Mouse (Mus musculus): ENCODE data around the gene Ceacam19.

Gene Ceacam19

GRCm38 (mm10) chr7:19880754-19881153 is 7.0 kb downstream of the Ceacam19 start:
- no peak for DNase-seq (ENCODE audit: low read depth)

- DNase-seq (ENCODE audit: low read depth): no peak
Measured at GRCm38 (mm10) chr7:19876781-19877425, 10.9 kb downstream of the Ceacam19 start.

GRCm38 (mm10) chr7:19875948-19876682 is 11.7 kb downstream of the Ceacam19 start:
- no peak for DNase-seq (ENCODE audit: low read depth)

GRCm38 (mm10) chr7:19871943-19872601 is 15.7 kb downstream of the Ceacam19 start:
- DNase-seq (ENCODE audit: low read depth): no peak

- no peak for DNase-seq (ENCODE audit: low read depth)
Measured at GRCm38 (mm10) chr7:19871137-19871621, 16.6 kb downstream of the Ceacam19 start.

GRCm38 (mm10) chr7:19867751-19868399 is 19.9 kb downstream of the Ceacam19 start:
- no peak for DNase-seq (ENCODE audit: low read depth)

- DNase-seq (ENCODE audit: low read depth): no peak
Measured at GRCm38 (mm10) chr7:19866490-19866889, 21.3 kb downstream of the Ceacam19 start.

- DNase-seq (ENCODE audit: low read depth): no peak
Measured at GRCm38 (mm10) chr7:19865246-19866036, 22.3 kb downstream of the Ceacam19 start.

- no peak for DNase-seq (ENCODE audit: low read depth)
Measured at GRCm38 (mm10) chr7:19864241-19864640, 23.5 kb downstream of the Ceacam19 start.

- DNase-seq (ENCODE audit: low read depth): no peak
Measured at GRCm38 (mm10) chr7:19861199-19861598, 26.6 kb downstream of the Ceacam19 start, which contains the start of gene Ceacam16. Gene Ceacam16, minus strand, starts transcription at chr7:19861299.

GRCm38 (mm10) chr7:19859740-19860139 is 28.0 kb downstream of the Ceacam19 start:
- no peak for DNase-seq (ENCODE audit: low read depth)

GRCm38 (mm10) chr7:19856283-19856682 is 31.5 kb downstream of the Ceacam19 start:
- no peak for DNase-seq (ENCODE audit: low read depth)

GRCm38 (mm10) chr7:19855663-19856062 is 32.1 kb downstream of the Ceacam19 start:
- no peak for DNase-seq (ENCODE audit: low read depth)

- DNase-seq (ENCODE audit: low read depth): no peak
Measured at GRCm38 (mm10) chr7:19853526-19853925, 34.2 kb downstream of the Ceacam19 start.

- DNase-seq (ENCODE audit: low read depth): no peak
Measured at GRCm38 (mm10) chr7:19851858-19852570, 35.8 kb downstream of the Ceacam19 start, which contains the start of gene Gm19345. Gene Gm19345, plus strand, starts transcription at chr7:19852003.

- DNase-seq (ENCODE audit: low read depth): no peak
Measured at GRCm38 (mm10) chr7:19844521-19845171, 43.1 kb downstream of the Ceacam19 start.

GRCm38 (mm10) chr7:19843561-19843960 is 44.2 kb downstream of the Ceacam19 start:
- no peak for DNase-seq (ENCODE audit: low read depth)

GRCm38 (mm10) chr7:19842885-19843504 is 44.8 kb downstream of the Ceacam19 start:
- DNase-seq (ENCODE audit: low read depth): no peak

- no peak for DNase-seq (ENCODE audit: low read depth)
Measured at GRCm38 (mm10) chr7:19841686-19842413, 45.9 kb downstream of the Ceacam19 start.
